Mouse (Mus musculus): ENCODE results near the gene Ckap2. TPM values are rescaled to one million over a fixed set of nuclear protein-coding genes. Genes with fewer than 3 reads are reported as not detected.
"Not testable (repeated sequence)": the region's sequence is repeated elsewhere in the genome, so short reads cannot be mapped to it uniquely, and the experiment has no call there.

Gene Ckap2
- polyA plus RNA-seq, 2 experiments: 21.6 to 21.7 TPM

- ATAC-seq (ENCODE audit: insufficient read depth): no peak
- H3K9me3 ChIP-seq (ENCODE audit: control insufficient read depth, low read length): no peaks in the 10 kb centered on the region
- H3K27me3 ChIP-seq (ENCODE audit: control insufficient read depth, insufficient read depth, low read length): no peaks in the 10 kb centered on the region
- DNase-seq (ENCODE audit: low read depth in 3 of 3, low spot score in 3 of 3): no peak
- H3K27ac ChIP-seq: no peak overlapping the region
- H3K4me3 ChIP-seq (ENCODE audit: insufficient read depth in 1 of 2, low read depth in 2 of 2, low read length in 2 of 2): no peak overlapping the region
- H3K4me1 ChIP-seq (replicated peaks; ENCODE audit: control insufficient read depth in 2 of 2, insufficient read depth in 2 of 2, low read length in 1 of 2): peaks cover 0 to 10% of the 10 kb centered on the region in 2 experiments
- H3K36me3 ChIP-seq (replicated peaks; ENCODE audit: control insufficient read depth, insufficient read depth, low read depth): no peaks in the 10 kb centered on the region
- 72% methylated on average over 4 of the region's 4 CpGs for WGBS (ENCODE audit: insufficient replicate concordance)
- TF ChIP-seq EP300 (IDR thresholded peaks at IDR 0.05; ENCODE audit: low read depth) (no peak), CTCF (IDR thresholded peaks at IDR 0.05; ENCODE audit: low read depth) (no peak)
- H3K4me2 ChIP-seq (ENCODE audit: low read depth): no peak overlapping the region
- no peak overlapping the region for H3K9ac ChIP-seq (replicated peaks)
These were observed 43.0 kb downstream of the Ckap2 start for GRCm38 (mm10) chr8:22142592-22142991.

GRCm38 (mm10) chr8:22141836-22142385, 43.7 kb downstream of the Ckap2 start:
- H3K9ac ChIP-seq (replicated peaks): no peak overlapping the region
- no peak overlapping the region for H3K4me2 ChIP-seq (ENCODE audit: low read depth)
- 79% methylated on average over 4 of the region's 4 CpGs for WGBS (ENCODE audit: insufficient replicate concordance)
- H3K27ac ChIP-seq: no peak overlapping the region
- H3K9me3 ChIP-seq (ENCODE audit: control insufficient read depth, low read length): no peaks in the 10 kb centered on the region
- no peaks in the 10 kb centered on the region for H3K27me3 ChIP-seq (ENCODE audit: control insufficient read depth, insufficient read depth, low read length)
- H3K4me3 ChIP-seq (ENCODE audit: insufficient read depth in 1 of 2, low read depth in 2 of 2, low read length in 2 of 2): no peak overlapping the region
- H3K36me3 ChIP-seq (replicated peaks; ENCODE audit: control insufficient read depth, insufficient read depth, low read depth): no peaks in the 10 kb centered on the region
- no peak for DNase-seq (ENCODE audit: low read depth in 3 of 3, low spot score in 3 of 3)
- ATAC-seq (ENCODE audit: insufficient read depth): no peak
- TF ChIP-seq EP300 (IDR thresholded peaks at IDR 0.05; ENCODE audit: low read depth) (no peak), CTCF (IDR thresholded peaks at IDR 0.05; ENCODE audit: low read depth) (no peak)
- H3K4me1 ChIP-seq (replicated peaks; ENCODE audit: control insufficient read depth in 2 of 2, insufficient read depth in 2 of 2, low read length in 1 of 2): peaks cover 0 to 10% of the 10 kb centered on the region in 2 experiments

- H3K27me3 ChIP-seq (ENCODE audit: control insufficient read depth, insufficient read depth, low read length); DNase-seq (ENCODE audit: low read depth in 3 of 3, low spot score in 3 of 3); H3K4me3 ChIP-seq (ENCODE audit: insufficient read depth in 1 of 2, low read depth in 2 of 2, low read length in 2 of 2); H3K9ac ChIP-seq (replicated peaks); H3K4me2 ChIP-seq (ENCODE audit: low read depth); ATAC-seq (ENCODE audit: insufficient read depth); H3K9me3 ChIP-seq (ENCODE audit: control insufficient read depth, low read length); H3K36me3 ChIP-seq (replicated peaks; ENCODE audit: control insufficient read depth, insufficient read depth, low read depth); H3K27ac ChIP-seq: not testable (repeated sequence)
- peaks cover 15 to 20% of the 10 kb centered on the region in 2 experiments for H3K4me1 ChIP-seq (replicated peaks; ENCODE audit: control insufficient read depth in 2 of 2, insufficient read depth in 2 of 2, low read length in 1 of 2)
- 89% methylated on average over 9 of the region's 9 CpGs for WGBS (ENCODE audit: insufficient replicate concordance)
These were observed 49.2 kb downstream of the Ckap2 start for GRCm38 (mm10) chr8:22136462-22136861.

GRCm38 (mm10) chr8:22134750-22135135, 50.9 kb downstream of the Ckap2 start:
- Histone ChIP-seq H3K36me3 (replicated peaks; ENCODE audit: control insufficient read depth, insufficient read depth, low read depth) (no peaks in the 10 kb centered on the region), H3K27me3 (ENCODE audit: control insufficient read depth, insufficient read depth, low read length) (no peaks in the 10 kb centered on the region), H3K27ac (peak overlapping the region; percentile 88), H3K4me2 (ENCODE audit: low read depth) (peak overlapping the region; percentile 64), H3K4me1 (replicated peaks; ENCODE audit: control insufficient read depth in 2 of 2, insufficient read depth in 2 of 2, low read length in 1 of 2) (peaks cover 15 to 20% of the 10 kb centered on the region in 2 experiments), H3K9ac (replicated peaks) (0 out of 2 replicates have a peak overlapping the region, but pooled peaks have one; percentile 25), H3K4me3 (ENCODE audit: insufficient read depth in 1 of 2, low read depth in 2 of 2, low read length in 2 of 2) (no peak overlapping the region), H3K9me3 (ENCODE audit: control insufficient read depth, low read length) (no peaks in the 10 kb centered on the region)
- DNase-seq (ENCODE audit: low read depth in 3 of 3, low spot score in 3 of 3) (no peak), ATAC-seq (ENCODE audit: insufficient read depth) (no peak)
- 68% methylated on average over 5 of the region's 5 CpGs for WGBS (ENCODE audit: insufficient replicate concordance)
- TF ChIP-seq EP300 (IDR thresholded peaks at IDR 0.05; ENCODE audit: low read depth): no peak
- TF ChIP-seq CTCF (IDR thresholded peaks at IDR 0.05; ENCODE audit: low read depth): no peak

GRCm38 (mm10) chr8:22134078-22134749, 51.4 kb downstream of the Ckap2 start:
- H3K27ac ChIP-seq: peak overlapping the region; percentile 88
- H3K36me3 ChIP-seq (replicated peaks; ENCODE audit: control insufficient read depth, insufficient read depth, low read depth): no peaks in the 10 kb centered on the region
- H3K4me1 ChIP-seq (replicated peaks; ENCODE audit: control insufficient read depth in 2 of 2, insufficient read depth in 2 of 2, low read length in 1 of 2): peaks cover 15 to 20% of the 10 kb centered on the region in 2 experiments
- H3K9ac ChIP-seq (replicated peaks): no peak overlapping the region
- no peaks in the 10 kb centered on the region for H3K9me3 ChIP-seq (ENCODE audit: control insufficient read depth, low read length)
- TF ChIP-seq CTCF (IDR thresholded peaks at IDR 0.05; ENCODE audit: low read depth) (no peak), EP300 (IDR thresholded peaks at IDR 0.05; ENCODE audit: low read depth) (peak; percentile 82)
- no peaks in the 10 kb centered on the region for H3K27me3 ChIP-seq (ENCODE audit: control insufficient read depth, insufficient read depth, low read length)
- peak in 2 of 3 experiments; percentile 76 to 83 for DNase-seq (ENCODE audit: low read depth in 3 of 3, low spot score in 3 of 3)
- H3K4me2 ChIP-seq (ENCODE audit: low read depth): peak overlapping the region; percentile 64
- WGBS (ENCODE audit: insufficient replicate concordance): 40% methylated on average over 7 of the region's 7 CpGs
- peak overlapping the region in 1 of 2 experiments; percentile 10; a peak in 1 of 4 replicates for H3K4me3 ChIP-seq (ENCODE audit: insufficient read depth in 1 of 2, low read depth in 2 of 2, low read length in 2 of 2)
- peak; percentile 100 for ATAC-seq (ENCODE audit: insufficient read depth)
